Mouse (Mus musculus) intestine, postnatal 0 days (tissue): ENCODE results near the gene Lrp5. TPM values are rescaled to one million over a fixed set of nuclear protein-coding genes. Genes with fewer than 3 reads are reported as not detected.

Source experiments
- ATAC-seq: fragments of 200-750 bp; cut with Nextera tagmentation; 2 replicates; pipeline ENCODE4 v1.8.0; 2017; ENCODE audit warnings: mild to moderate bottlenecking, moderate TSS enrichment, moderate library complexity
- H3K27ac ChIP-seq: fragments of 300-500 bp; sonication (generic); 2 replicates; pipeline ENCODE4 v1.5.1; 2014; ENCODE audit warnings: mild to moderate bottlenecking, low read depth, low read length, moderate library complexity
- H3K27me3 ChIP-seq: fragments of 300-500 bp; sonication (generic); replicated peaks from 2 replicates; pipeline ENCODE4 v1.6.1; 2014; ENCODE audit warnings: low read length, mixed read lengths; ENCODE audit not compliant: control insufficient read depth, insufficient read depth
- H3K36me3 ChIP-seq: fragments of 300-500 bp; sonication (generic); 2 replicates; pipeline ENCODE4 v1.6.1; 2014; ENCODE audit warnings: mild to moderate bottlenecking, moderate library complexity; ENCODE audit not compliant: control insufficient read depth, insufficient read depth
- H3K4me1 ChIP-seq: fragments of 300-500 bp; sonication (generic); replicated peaks from 2 replicates; pipeline ENCODE4 v1.6.1; 2014; ENCODE audit warnings: antibody characterized with exemption, low read length, mixed read lengths; ENCODE audit not compliant: control insufficient read depth, insufficient read depth
- H3K4me2 ChIP-seq: fragments of 300-500 bp; sonication (generic); replicated peaks from 2 replicates; pipeline ENCODE4 v1.6.1; 2014; ENCODE audit warnings: low read depth, mild to moderate bottlenecking, moderate library complexity
- H3K4me3 ChIP-seq: fragments of 300-500 bp; sonication (generic); 2 replicates; pipeline ENCODE4 v1.5.1; 2014; ENCODE audit warnings: low read depth, low read length
- H3K9ac ChIP-seq: fragments of 300-500 bp; sonication (generic); 2 replicates; pipeline ENCODE4 v1.6.1; 2014; ENCODE audit warnings: mild to moderate bottlenecking, low read depth, low read length
- H3K9me3 ChIP-seq: fragments of 300-500 bp; sonication (generic); 2 replicates; pipeline ENCODE4 v1.6.1; 2016; ENCODE audit warnings: mixed run types; ENCODE audit not compliant: control insufficient read depth
- CTCF ChIP-seq: sonication (generic); IDR thresholded peaks from 2 replicates; pipeline ENCODE4 v1.5.1; 2016; ENCODE audit warnings: low read depth, mild to moderate bottlenecking, control low read depth, antibody characterized with exemption, moderate library complexity
- WGBS: fragments of 180-500 bp; shearing (Covaris S2); extraction: QIAGEN DNeasy Blood & Tissue Kit; methylation state at CpG from one replicate; pipeline ENCODE4 v1.1.7; 2014; 5-methylcytosine and 5-hydroxymethylcytosine counted together
- polyA plus RNA-seq: library from polyadenylated mRNA; unstranded; fragments of >200 nt; fragmentation: Nextera tagmentation; extraction: Ambion mirVana; gene quantifications from 2 replicates; pipeline ENCODE4 v1.2.1, GENCODE M21; 2015

Lrp5 gene
- polyA plus RNA-seq, 1 experiment from 2014 or later = 2.8 TPM

GRCm38 (mm10) chr19:3692414-3693145, 6.2 kb upstream of the Lrp5 start:
- Histone ChIP-seq H3K4me2 (no peak overlapping the region), H3K27ac (peak overlapping the region; percentile 58), H3K9me3 (no peaks in the 10 kb centered on the region), H3K36me3 (no peaks in the 10 kb centered on the region), H3K4me1 (no peaks in the 10 kb centered on the region), H3K4me3 (no peak overlapping the region), H3K27me3 (no peaks in the 10 kb centered on the region), H3K9ac (no peak overlapping the region)
- TF ChIP-seq CTCF = no peak
- WGBS = 38% methylated on average over 6 of the region's 6 CpGs
- ATAC-seq = peak; percentile 60

GRCm38 (mm10) chr19:3691337-3691736, 5.0 kb upstream of the Lrp5 start:
- ATAC-seq = peak; percentile 46
- Histone ChIP-seq H3K4me3 (no peak overlapping the region), H3K27me3 (no peaks in the 10 kb centered on the region), H3K9me3 (no peaks in the 10 kb centered on the region), H3K4me2 (no peak overlapping the region), H3K27ac (peak overlapping the region; percentile 58), H3K36me3 (no peaks in the 10 kb centered on the region), H3K9ac (no peak overlapping the region), H3K4me1 (peaks cover 9% of the 10 kb centered on the region)
- 74% methylated on average over 5 of the region's 5 CpGs for WGBS
- TF ChIP-seq CTCF = no peak

- no peak for ATAC-seq
- Histone ChIP-seq H3K36me3 (no peaks in the 10 kb centered on the region), H3K9me3 (no peaks in the 10 kb centered on the region), H3K27ac (0 out of 2 replicates have a peak overlapping the region, but pooled peaks have one; percentile 5), H3K9ac (no peak overlapping the region), H3K27me3 (no peaks in the 10 kb centered on the region), H3K4me3 (no peak overlapping the region), H3K4me1 (peaks cover 16% of the 10 kb centered on the region), H3K4me2 (no peak overlapping the region)
- TF ChIP-seq CTCF = 0 out of 2 replicates have a peak, but pooled peaks have one; percentile 5
- 38% methylated on average over 5 of the region's 5 CpGs for WGBS
Observed at GRCm38 (mm10) chr19:3687676-3688171, 1.4 kb upstream of the Lrp5 start.

- Histone ChIP-seq H3K9me3 (no peaks in the 10 kb centered on the region), H3K36me3 (no peaks in the 10 kb centered on the region), H3K27ac (peak overlapping the region; percentile 93), H3K27me3 (no peaks in the 10 kb centered on the region), H3K4me1 (peaks cover 21% of the 10 kb centered on the region), H3K4me3 (peak overlapping the region; percentile 88), H3K4me2 (peak overlapping the region; percentile 98), H3K9ac (peak overlapping the region; percentile 92)
- peak; percentile 21; the same call in 1 of the 2 replicates for TF ChIP-seq CTCF
- WGBS = under 1% methylated on average over 45 of the region's 45 CpGs
- peak; percentile 55 for ATAC-seq
Observed at GRCm38 (mm10) chr19:3685611-3686214, 651 bp downstream of the Lrp5 start.

GRCm38 (mm10) chr19:3684957-3685580, 1.3 kb downstream of the Lrp5 start:
- Histone ChIP-seq H3K4me2 (peak overlapping the region; percentile 98), H3K9me3 (no peaks in the 10 kb centered on the region), H3K27me3 (no peaks in the 10 kb centered on the region), H3K27ac (peak overlapping the region; percentile 93; the same call in 1 of the 2 replicates), H3K36me3 (no peaks in the 10 kb centered on the region), H3K4me3 (peak overlapping the region; percentile 88), H3K9ac (peak overlapping the region; percentile 92), H3K4me1 (peaks cover 21% of the 10 kb centered on the region)
- no peak for ATAC-seq
- WGBS = 4% methylated on average over 11 of the region's 11 CpGs
- no peak for TF ChIP-seq CTCF

GRCm38 (mm10) chr19:3684414-3684813, 1.9 kb downstream of the Lrp5 start:
- Histone ChIP-seq H3K4me1 (peaks cover 21% of the 10 kb centered on the region), H3K27ac (peak overlapping the region; percentile 50; the same call in 1 of the 2 replicates), H3K4me2 (peak overlapping the region; percentile 98), H3K9ac (no peak overlapping the region), H3K36me3 (no peaks in the 10 kb centered on the region), H3K4me3 (0 out of 2 replicates have a peak overlapping the region, but pooled peaks have one; percentile 88), H3K9me3 (no peaks in the 10 kb centered on the region), H3K27me3 (no peaks in the 10 kb centered on the region)
- ATAC-seq = no peak
- TF ChIP-seq CTCF = peak; percentile 37
- 12% methylated on average over 1 of the region's 1 CpGs for WGBS
